Mouse (Mus musculus) CH12.LX (cell line): ENCODE results near the gene Mum1.

Experiments
- NRF1 ChIP-seq: IDR thresholded peaks from 2 replicates; pipeline ENCODE4 v1.6.1; 2014; ENCODE audit warnings: low read depth, mild to moderate bottlenecking, inconsistent platforms, low read length, improper control_type of control experiment, moderate library complexity
- POLR2AphosphoS2 ChIP-seq: IDR thresholded peaks from 2 replicates; pipeline ENCODE4 v1.6.1; 2011; ENCODE audit warnings: low read depth, low read length, improper control_type of control experiment
- UBTF ChIP-seq: IDR thresholded peaks from 2 replicates; pipeline ENCODE4 v1.6.1; 2012; ENCODE audit warnings: low read depth, mild to moderate bottlenecking, inconsistent platforms, low read length, improper control_type of control experiment, moderate library complexity
- ZC3H11A ChIP-seq: IDR thresholded peaks from 2 replicates; pipeline ENCODE4 v1.6.1; 2012; ENCODE audit warnings: low read depth, mild to moderate bottlenecking, inconsistent platforms, low read length, improper control_type of control experiment
- ZMIZ1 ChIP-seq: IDR thresholded peaks from 2 replicates; pipeline ENCODE4 v1.6.1; 2012; ENCODE audit warnings: low read depth, mild to moderate bottlenecking, inconsistent platforms, low read length, improper control_type of control experiment

DNA sequence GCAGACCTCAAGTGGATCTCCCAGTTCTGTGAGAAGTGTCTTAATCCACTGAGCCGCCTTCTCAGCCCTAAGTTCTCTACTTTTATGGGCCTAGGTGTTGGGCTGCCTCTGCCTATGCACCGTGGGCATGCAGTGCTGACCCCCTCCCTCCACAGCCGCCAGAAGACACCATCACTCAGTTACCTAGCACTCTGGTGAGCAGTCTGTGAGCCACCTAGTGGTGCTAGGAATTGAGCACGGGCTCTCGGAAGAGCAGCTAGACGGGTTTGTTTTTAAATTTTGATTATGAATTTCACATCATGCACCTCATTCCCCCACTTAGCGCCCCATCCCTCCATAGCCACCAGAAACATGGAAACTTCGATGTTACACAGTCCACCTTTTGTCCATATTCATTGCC is 62.4 kb downstream of the Mum1 start:
- TF ChIP-seq POLR2AphosphoS2 (no peak), NRF1 (no peak), ZMIZ1 (no peak), UBTF (no peak), ZC3H11A (no peak)
